Mouse (Mus musculus): ENCODE measurements around the gene Foxa2.

GRCm38 (mm10) chr2:147993821-147994220 lies 52.9 kb downstream of the Foxa2 start:
- TF ChIP-seq POLR2A (IDR thresholded peaks at IDR 0.05; ENCODE audit: insufficient read depth, low read depth, low read length), result no peak
- no peak for TF ChIP-seq CTCF (IDR thresholded peaks at IDR 0.05; ENCODE audit: insufficient read depth, low read depth, low read length)
